Mouse (Mus musculus): ENCODE results near the gene Pcyt1b. TPM values are rescaled to one million over a fixed set of nuclear protein-coding genes. Genes with fewer than 3 reads are reported as not detected.
A peak's percentile ranks its signal among the peaks of the same experiment; 100 is the strongest.

The Pcyt1b gene
- total RNA-seq (2021) (under 1 TPM; 0.05 to 0.25 TPM), polyA plus RNA-seq (2012; rRNA removed) (0.16 and 0.18 TPM in 2 replicates)
- long read RNA-seq, partial matches to known transcripts = 0 of 1 reads
- long read RNA-seq, other reads (novel, unspliced or antisense) = 1 of 1 reads

- Histone ChIP-seq H3K27me3 (ENCODE audit: control insufficient read depth, insufficient read depth, low read length) (no peaks in the 10 kb centered on the region), H3K4me1 (ENCODE audit: control insufficient read depth, insufficient read depth, low read length) (no peaks in the 10 kb centered on the region), H3K27ac (no peak within 1 kb of the TSS), H3K36me3 (ENCODE audit: control insufficient read depth, insufficient read depth, low read length) (no peaks in the 10 kb centered on the region), H3K9ac (ENCODE audit: low read depth, low read length) (no peak within 1 kb of the TSS), H3K79me2 (replicated peaks; ENCODE audit: control insufficient read depth, insufficient read depth, low read length) (no peaks in the 10 kb centered on the region), H3K4me3 (no peak within 1 kb of the TSS)
- 30% methylated on average over 3 of the region's 3 CpGs for WGBS
- intact Hi-C loops (cut with DNase I) = no loop called here
- no peak for DNase-seq
- TF ChIP-seq CTCF (IDR thresholded peaks at IDR 0.05) = no peak
- no peak for TF ChIP-seq EP300 (IDR thresholded peaks at IDR 0.05; ENCODE audit: insufficient read depth, low read depth, low read length)
- TF ChIP-seq POLR2A (IDR thresholded peaks at IDR 0.05; ENCODE audit: insufficient read depth, low read depth, low read length) = no peak
These were observed at the start of gene Pcyt1b for GRCm38 (mm10) chrX:93654218-93655002. TSS of gene Pcyt1b (plus strand) at chrX:93654863.

GRCm38 (mm10) chrX:93630256-93630655, 24.4 kb upstream of the Pcyt1b start:
- no peaks in the 10 kb centered on the region for H3K4me1 ChIP-seq (ENCODE audit: control insufficient read depth, insufficient read depth, low read length)
- no peak overlapping the region for H3K27ac ChIP-seq
- no peaks in the 10 kb centered on the region for H3K27me3 ChIP-seq (ENCODE audit: control insufficient read depth, insufficient read depth, low read length)
- H3K79me2 ChIP-seq (replicated peaks; ENCODE audit: control insufficient read depth, insufficient read depth, low read length) = no peaks in the 10 kb centered on the region
- TF ChIP-seq POLR2A (IDR thresholded peaks at IDR 0.05; ENCODE audit: insufficient read depth, low read depth, low read length) (no peak), CTCF (IDR thresholded peaks at IDR 0.05) (no peak), EP300 (IDR thresholded peaks at IDR 0.05; ENCODE audit: insufficient read depth, low read depth, low read length) (no peak)
- WGBS = 65% methylated on average over 1 of the region's 1 CpGs
- intact Hi-C loops (cut with DNase I) = no loop called here
- no peak overlapping the region for H3K9ac ChIP-seq (ENCODE audit: low read depth, low read length)
- DNase-seq = no peak
- no peak overlapping the region for H3K4me3 ChIP-seq
- no peaks in the 10 kb centered on the region for H3K36me3 ChIP-seq (ENCODE audit: control insufficient read depth, insufficient read depth, low read length)

- Histone ChIP-seq H3K4me1 (ENCODE audit: control insufficient read depth, insufficient read depth, low read length) (no peaks in the 10 kb centered on the region), H3K27me3 (ENCODE audit: control insufficient read depth, insufficient read depth, low read length) (no peaks in the 10 kb centered on the region), H3K36me3 (ENCODE audit: control insufficient read depth, insufficient read depth, low read length) (no peaks in the 10 kb centered on the region), H3K27ac (peak within 1 kb of the TSS; percentile 15), H3K4me3 (peak within 1 kb of the TSS; percentile 58), H3K9ac (ENCODE audit: low read depth, low read length) (peak within 1 kb of the TSS; percentile 70), H3K79me2 (replicated peaks; ENCODE audit: control insufficient read depth, insufficient read depth, low read length) (no peaks in the 10 kb centered on the region)
- peak; percentile 88 to 92 for DNase-seq
- 18% methylated on average over 53 of the region's 53 CpGs for WGBS
- intact Hi-C loops (cut with DNase I) = no loop called here
- TF ChIP-seq EP300 (IDR thresholded peaks at IDR 0.05; ENCODE audit: insufficient read depth, low read depth, low read length) (no peak), POLR2A (IDR thresholded peaks at IDR 0.05; ENCODE audit: insufficient read depth, low read depth, low read length) (peak; percentile 42; the same call in 1 of the 2 replicates), CTCF (IDR thresholded peaks at IDR 0.05) (no peak)
These were observed 22.8 kb upstream of the Pcyt1b start, which contains the start of gene Pola1 for GRCm38 (mm10) chrX:93631657-93632449. TSS of gene Pola1 (minus strand) at chrX:93632155.

GRCm38 (mm10) chrX:93634861-93635375, 19.7 kb upstream of the Pcyt1b start:
- TF ChIP-seq POLR2A (IDR thresholded peaks at IDR 0.05; ENCODE audit: insufficient read depth, low read depth, low read length) = no peak
- no peak for TF ChIP-seq CTCF (IDR thresholded peaks at IDR 0.05)
- TF ChIP-seq EP300 (IDR thresholded peaks at IDR 0.05; ENCODE audit: insufficient read depth, low read depth, low read length) = no peak
- Histone ChIP-seq H3K79me2 (replicated peaks; ENCODE audit: control insufficient read depth, insufficient read depth, low read length) (no peaks in the 10 kb centered on the region), H3K36me3 (ENCODE audit: control insufficient read depth, insufficient read depth, low read length) (no peaks in the 10 kb centered on the region), H3K9ac (ENCODE audit: low read depth, low read length) (no peak overlapping the region), H3K4me3 (no peak overlapping the region), H3K27ac (no peak overlapping the region), H3K4me1 (ENCODE audit: control insufficient read depth, insufficient read depth, low read length) (no peaks in the 10 kb centered on the region), H3K27me3 (ENCODE audit: control insufficient read depth, insufficient read depth, low read length) (no peaks in the 10 kb centered on the region)
- peak in 1 of 2 experiments; percentile 5 for DNase-seq
- intact Hi-C loops (cut with DNase I) = no loop called here
- 63% methylated on average over 2 of the region's 2 CpGs for WGBS

GRCm38 (mm10) chrX:93643600-93643999, 11.1 kb upstream of the Pcyt1b start:
- Histone ChIP-seq H3K36me3 (ENCODE audit: control insufficient read depth, insufficient read depth, low read length) (no peaks in the 10 kb centered on the region), H3K4me1 (ENCODE audit: control insufficient read depth, insufficient read depth, low read length) (no peaks in the 10 kb centered on the region), H3K9ac (ENCODE audit: low read depth, low read length) (no peak overlapping the region), H3K27ac (no peak overlapping the region), H3K4me3 (no peak overlapping the region), H3K79me2 (replicated peaks; ENCODE audit: control insufficient read depth, insufficient read depth, low read length) (no peaks in the 10 kb centered on the region), H3K27me3 (ENCODE audit: control insufficient read depth, insufficient read depth, low read length) (no peaks in the 10 kb centered on the region)
- intact Hi-C loops (cut with DNase I) = no loop called here
- WGBS = 75% methylated on average over 3 of the region's 3 CpGs
- no peak for DNase-seq
- TF ChIP-seq EP300 (IDR thresholded peaks at IDR 0.05; ENCODE audit: insufficient read depth, low read depth, low read length) = no peak
- TF ChIP-seq POLR2A (IDR thresholded peaks at IDR 0.05; ENCODE audit: insufficient read depth, low read depth, low read length) = no peak
- TF ChIP-seq CTCF (IDR thresholded peaks at IDR 0.05) = no peak
